Mouse (Mus musculus): ENCODE results near the gene Micu1.

Gene Micu1

GRCm38 (mm10) chr10:59878823-59879222 is 176.5 kb downstream of the Micu1 start:
- no peak for DNase-seq (ENCODE audit: extremely low read depth, low read depth, low spot score)

GRCm38 (mm10) chr10:59879255-59880028 is 177.2 kb downstream of the Micu1 start, which contains the start of gene Dnajb12:
Gene Dnajb12 (plus strand): TSS chr10:59879556.
- DNase-seq (ENCODE audit: extremely low read depth, low read depth, low spot score) = no peak

- no peak for DNase-seq (ENCODE audit: extremely low read depth, low read depth, low spot score)
These were observed 177.7 kb downstream of the Micu1 start for GRCm38 (mm10) chr10:59880029-59880386.

- no peak for DNase-seq (ENCODE audit: extremely low read depth, low read depth, low spot score)
These were observed 178.6 kb downstream of the Micu1 start for GRCm38 (mm10) chr10:59880837-59881236.

GRCm38 (mm10) chr10:59884327-59885173 is 182.3 kb downstream of the Micu1 start:
- DNase-seq (ENCODE audit: extremely low read depth, low read depth, low spot score) = peak; percentile 47

GRCm38 (mm10) chr10:59885174-59886080 is 183.2 kb downstream of the Micu1 start:
- DNase-seq (ENCODE audit: extremely low read depth, low read depth, low spot score) = peak; percentile 63

- DNase-seq (ENCODE audit: extremely low read depth, low read depth, low spot score) = no peak
These were observed 183.8 kb downstream of the Micu1 start for GRCm38 (mm10) chr10:59886081-59886466.

GRCm38 (mm10) chr10:59887432-59887831 is 185.2 kb downstream of the Micu1 start:
- DNase-seq (ENCODE audit: extremely low read depth, low read depth, low spot score) = no peak

GRCm38 (mm10) chr10:59889339-59889738 is 187.1 kb downstream of the Micu1 start:
- DNase-seq (ENCODE audit: extremely low read depth, low read depth, low spot score) = no peak

- DNase-seq (ENCODE audit: extremely low read depth, low read depth, low spot score) = no peak
These were observed 187.9 kb downstream of the Micu1 start for GRCm38 (mm10) chr10:59889953-59890751.

- DNase-seq (ENCODE audit: extremely low read depth, low read depth, low spot score) = no peak
These were observed 190.7 kb downstream of the Micu1 start for GRCm38 (mm10) chr10:59892977-59893376.

GRCm38 (mm10) chr10:59894251-59895160 is 192.2 kb downstream of the Micu1 start:
- no peak for DNase-seq (ENCODE audit: extremely low read depth, low read depth, low spot score)

- no peak for DNase-seq (ENCODE audit: extremely low read depth, low read depth, low spot score)
These were observed 193.3 kb downstream of the Micu1 start for GRCm38 (mm10) chr10:59895460-59896186.

- no peak for DNase-seq (ENCODE audit: extremely low read depth, low read depth, low spot score)
These were observed 193.9 kb downstream of the Micu1 start for GRCm38 (mm10) chr10:59896211-59896610.

GRCm38 (mm10) chr10:59896911-59897331 is 194.6 kb downstream of the Micu1 start:
- DNase-seq (ENCODE audit: extremely low read depth, low read depth, low spot score) = no peak

- no peak for DNase-seq (ENCODE audit: extremely low read depth, low read depth, low spot score)
These were observed 195.2 kb downstream of the Micu1 start for GRCm38 (mm10) chr10:59897511-59897910.

- DNase-seq (ENCODE audit: extremely low read depth, low read depth, low spot score) = no peak
These were observed 196.0 kb downstream of the Micu1 start for GRCm38 (mm10) chr10:59898180-59898778.

- no peak for DNase-seq (ENCODE audit: extremely low read depth, low read depth, low spot score)
These were observed 196.7 kb downstream of the Micu1 start for GRCm38 (mm10) chr10:59898935-59899334.

Measured in fat pad, adult 2 months (tissue).